In genomic region chr19:18687556-18687955, GRCm38 (mm10) we compare ENCODE assay signal across 8 mouse cellular contexts. TPM values are rescaled to one million over a fixed set of nuclear protein-coding genes. Genes with fewer than 3 reads are reported as not detected.
A peak's percentile ranks its signal among the peaks of the same experiment; 100 is the strongest.
DNase-seq lines count a peak whose midpoint lies in the region; ATAC-seq and TF ChIP-seq lines count a peak whose summit lies in the region.

No protein-coding gene starts in this region.

- no peak overlapping the region for H3K4me2 ChIP-seq in intestine, embryonic 14.5 days (ENCODE audit: low read length)
- H3K4me2 ChIP-seq in intestine, embryonic 16.5 days (ENCODE audit: low read depth, low read length) = no peak overlapping the region
- H3K4me2 ChIP-seq in CH12.LX (ENCODE audit: insufficient read depth, low read depth, poor library complexity, severe bottlenecking) = no peak overlapping the region
- H3K4me2 ChIP-seq in forebrain, embryonic 14.5 days (ENCODE audit: low read length) = no peak overlapping the region
- H3K4me2 ChIP-seq in liver, postnatal 0 days (ENCODE audit: low read depth, low read length) = no peak overlapping the region

- TF ChIP-seq POLR2A in CH12.LX (IDR thresholded peaks at IDR 0.05; ENCODE audit: low read depth, low read length) = no peak

- no peaks in the 10 kb centered on the region for H3K4me1 ChIP-seq in intestine, embryonic 14.5 days (replicated peaks; ENCODE audit: control insufficient read depth, insufficient read depth, low read length)
- H3K4me1 ChIP-seq in intestine, embryonic 16.5 days (ENCODE audit: control insufficient read depth, insufficient read depth, low read length) = no peaks in the 10 kb centered on the region
- H3K4me1 ChIP-seq in CH12.LX (ENCODE audit: control insufficient read depth in 1 of 2, insufficient read depth in 2 of 2) = no peaks in the 10 kb centered on the region
- no peaks in the 10 kb centered on the region for H3K4me1 ChIP-seq in forebrain, embryonic 14.5 days (ENCODE audit: control insufficient read depth, insufficient read depth, low read length)
- peaks cover under 1% of the 10 kb centered on the region; the same call in 1 of the 2 replicates for H3K4me1 ChIP-seq in liver, postnatal 0 days (ENCODE audit: insufficient read depth)

- no peaks in the 10 kb centered on the region for H3K9me3 ChIP-seq in intestine, embryonic 14.5 days (ENCODE audit: control insufficient read depth, low read length)
- H3K9me3 ChIP-seq in intestine, embryonic 16.5 days (ENCODE audit: control insufficient read depth, low read length) = no peaks in the 10 kb centered on the region
- no peaks in the 10 kb centered on the region for H3K9me3 ChIP-seq in CH12.LX (replicated peaks; ENCODE audit: low read length)
- H3K9me3 ChIP-seq in forebrain, embryonic 14.5 days (replicated peaks; ENCODE audit: control insufficient read depth, low read length) = no peaks in the 10 kb centered on the region
- no peaks in the 10 kb centered on the region for H3K9me3 ChIP-seq in liver, postnatal 0 days (ENCODE audit: low read length)

- peak; percentile 65 for TF ChIP-seq RAD21 in CH12.LX (IDR thresholded peaks at IDR 0.05; ENCODE audit: low read depth, low read length)

- no peak overlapping the region for H3K4me3 ChIP-seq in intestine, embryonic 14.5 days (ENCODE audit: low read depth, low read length)
- H3K4me3 ChIP-seq in intestine, embryonic 16.5 days (ENCODE audit: low read length) = no peak overlapping the region
- no peak overlapping the region for H3K4me3 ChIP-seq in CH12.LX (replicated peaks in 1 of 3; ENCODE audit: low read depth in 2 of 3, low read length in 2 of 3, poor library complexity in 1 of 3)
- no peak overlapping the region for H3K4me3 ChIP-seq in forebrain, embryonic 14.5 days (ENCODE audit: low read depth, low read length)
- H3K4me3 ChIP-seq in liver, postnatal 0 days (ENCODE audit: low read depth, low read length) = no peak overlapping the region

- no peak for TF ChIP-seq EP300 in CH12.LX (IDR thresholded peaks at IDR 0.05; ENCODE audit: low read length)
- no peak for TF ChIP-seq EP300 in liver, postnatal 0 days (IDR thresholded peaks at IDR 0.05; ENCODE audit: low read depth)

- WGBS in intestine, embryonic 14.5 days = 68% methylated on average over 3 of the region's 3 CpGs
- 72% methylated on average over 3 of the region's 3 CpGs for WGBS in intestine, embryonic 16.5 days
- 78% methylated on average over 3 of the region's 3 CpGs for WGBS in forebrain, embryonic 14.5 days
- 64% methylated on average over 3 of the region's 3 CpGs for WGBS in liver, postnatal 0 days (ENCODE audit: insufficient replicate concordance)

- peaks cover 8% of the 10 kb centered on the region for H3K36me3 ChIP-seq in intestine, embryonic 14.5 days (ENCODE audit: control insufficient read depth, insufficient read depth, low read length)
- no peaks in the 10 kb centered on the region for H3K36me3 ChIP-seq in intestine, embryonic 16.5 days (ENCODE audit: control insufficient read depth, insufficient read depth, low read length)
- peaks cover 13 to 50% of the 10 kb centered on the region in 2 experiments for H3K36me3 ChIP-seq in CH12.LX (replicated peaks in 1 of 2; ENCODE audit: control insufficient read depth in 1 of 2, insufficient read depth in 1 of 2, low read length in 1 of 2)
- no peaks in the 10 kb centered on the region; the same call in 1 of the 2 replicates for H3K36me3 ChIP-seq in forebrain, embryonic 14.5 days (ENCODE audit: control insufficient read depth, insufficient read depth, low read length)
- no peaks in the 10 kb centered on the region for H3K36me3 ChIP-seq in liver, postnatal 0 days (replicated peaks; ENCODE audit: insufficient read depth, low read length)

- no peaks in the 10 kb centered on the region for H3K79me2 ChIP-seq in CH12.LX (replicated peaks; ENCODE audit: control insufficient read depth, extremely low read depth, insufficient read depth, poor library complexity, severe bottlenecking)

- dilution Hi-C loops in CH12.LX (cut with MboI; ENCODE audit: extremely low pct_ligation_motif_present, extremely low pct_unique_long_range_greater_than_20kb, low sequenced_read_pairs) = no loop called here

- in situ Hi-C loops in CH12.LX (cut with MboI; ENCODE audit: low pct_ligation_motif_present, low pct_unique_long_range_greater_than_20kb, low sequenced_read_pairs) = no loop called here

- no peaks in the 10 kb centered on the region for H3K27me3 ChIP-seq in intestine, embryonic 14.5 days (replicated peaks; ENCODE audit: control insufficient read depth, insufficient read depth, low read length)
- no peaks in the 10 kb centered on the region for H3K27me3 ChIP-seq in intestine, embryonic 16.5 days (replicated peaks; ENCODE audit: control insufficient read depth, insufficient read depth, low read length)
- no peaks in the 10 kb centered on the region for H3K27me3 ChIP-seq in CH12.LX (replicated peaks)
- H3K27me3 ChIP-seq in forebrain, embryonic 14.5 days (replicated peaks; ENCODE audit: control insufficient read depth, insufficient read depth, low read length) = no peaks in the 10 kb centered on the region
- H3K27me3 ChIP-seq in liver, postnatal 0 days (ENCODE audit: insufficient read depth, low read length) = no peaks in the 10 kb centered on the region

- no peak overlapping the region for H3K9ac ChIP-seq in intestine, embryonic 14.5 days (ENCODE audit: low read length)
- H3K9ac ChIP-seq in intestine, embryonic 16.5 days (ENCODE audit: low read depth, low read length) = no peak overlapping the region
- H3K9ac ChIP-seq in CH12.LX (ENCODE audit: insufficient read depth, low read depth) = no peak overlapping the region
- H3K9ac ChIP-seq in forebrain, embryonic 14.5 days (ENCODE audit: low read length) = no peak overlapping the region
- H3K9ac ChIP-seq in liver, postnatal 0 days (replicated peaks) = no peak overlapping the region

- H3K27ac ChIP-seq in intestine, embryonic 14.5 days (ENCODE audit: low read depth) = no peak overlapping the region
- H3K27ac ChIP-seq in intestine, embryonic 16.5 days (ENCODE audit: low read length) = no peak overlapping the region
- H3K27ac ChIP-seq in CH12.LX (ENCODE audit: insufficient read depth, low read depth) = no peak overlapping the region
- no peak overlapping the region for H3K27ac ChIP-seq in forebrain, embryonic 14.5 days (ENCODE audit: low read depth, low read length)
- H3K27ac ChIP-seq in liver, postnatal 0 days (ENCODE audit: low read depth) = no peak overlapping the region

- peak; percentile 54 for DNase-seq in intestine, embryonic 14.5 days (ENCODE audit: low spot score)
- DNase-seq in CH12.LX (ENCODE audit: extremely low read depth) = peak; percentile 58
- peak; percentile 68 for DNase-seq in brain, adult 2 months (ENCODE audit: low read depth, low spot score)
- DNase-seq in forebrain, embryonic 14.5 days (ENCODE audit: low spot score) = peak; percentile 68
- peak; percentile 68 for DNase-seq in liver, postnatal 0 days
- DNase-seq in thymus, postnatal 10 days (ENCODE audit: low spot score in 2 of 2) = peak; percentile 27 to 70
- no peak for DNase-seq in left cerebral cortex, adult 8-10 months (ENCODE audit: low spot score in 2 of 2)

- 0 out of 2 replicates have a peak, but pooled peaks have one; percentile 23 for ATAC-seq in intestine, embryonic 14.5 days (replicated peaks; ENCODE audit: low FRiP score, low TSS enrichment, low read depth)
- ATAC-seq in intestine, embryonic 16.5 days = no peak
- ATAC-seq in forebrain, embryonic 14.5 days = peak; percentile 37; the same call in 1 of the 2 replicates
- peak; percentile 72 for ATAC-seq in liver, postnatal 0 days

- peak; percentile 83 to 93 for TF ChIP-seq CTCF in CH12.LX (conservative IDR thresholded peaks at IDR 0.05 in 1 of 2, IDR thresholded peaks at IDR 0.05 in 1 of 2; ENCODE audit: low read depth in 2 of 2, low read length in 2 of 2)
- TF ChIP-seq CTCF in liver, postnatal 0 days (IDR thresholded peaks at IDR 0.05; ENCODE audit: low read depth) = peak; percentile 96

RNA-seq across cellular contexts. Expression of gene Carnmt1, which starts 17.0 kb away (rescaled TPM):
- 23.6 and 27.8 TPM in 2 replicates for polyA plus RNA-seq in intestine, embryonic 14.5 days (2014; fragmentation: Nextera tagmentation; extraction: Ambion mirVana)
- polyA plus RNA-seq in intestine, embryonic 16.5 days (2015; fragmentation: Nextera tagmentation; extraction: Ambion mirVana) = 13.7 and 15.6 TPM in 2 replicates
- total RNA-seq in CH12.LX (2012; rRNA removed) (17.6 and 29.3 TPM in 2 replicates), CH12.LX (2014; rRNA removed) (41.7 and 45.0 TPM in 2 replicates)
- polyA plus RNA-seq in CH12.LX (2012; ENCODE audit: insufficient read length, low read depth) = 27.2 and 47.1 TPM in 2 replicates
- 13.8 and 15.1 TPM in 2 replicates for polyA plus RNA-seq in forebrain, embryonic 14.5 days (2014; fragmentation: Nextera tagmentation; extraction: Ambion mirVana)
- 13.2 and 15.5 TPM in 2 replicates for polyA plus RNA-seq in liver, postnatal 0 days (2015; fragmentation: Nextera tagmentation; extraction: Ambion mirVana)
- total RNA-seq in left cerebral cortex, adult 8-10 months (2022) = 10 to 100 TPM in 3 of 4 experiments, 1 to 10 TPM in 1; 9.1 to 11.1 (median 10.6) TPM

RNA-seq across cellular contexts. Expression of gene D030056L22Rik, which starts 25.4 kb away (rescaled TPM):
- polyA plus RNA-seq in intestine, embryonic 14.5 days (2014; fragmentation: Nextera tagmentation; extraction: Ambion mirVana) = 34.1 and 34.3 TPM in 2 replicates
- 16.9 and 17.6 TPM in 2 replicates for polyA plus RNA-seq in intestine, embryonic 16.5 days (2015; fragmentation: Nextera tagmentation; extraction: Ambion mirVana)
- total RNA-seq in CH12.LX (2012; rRNA removed) = 20.6 and 24.1 TPM in 2 replicates
- total RNA-seq in CH12.LX (2014; rRNA removed) = 73.7 and 76.0 TPM in 2 replicates
- 24.7 and 29.2 TPM in 2 replicates for polyA plus RNA-seq in CH12.LX (2012; ENCODE audit: insufficient read length, low read depth)
- polyA plus RNA-seq in forebrain, embryonic 14.5 days (2014; fragmentation: Nextera tagmentation; extraction: Ambion mirVana) = 84.1 and 86.4 TPM in 2 replicates
- polyA plus RNA-seq in liver, postnatal 0 days (2015; fragmentation: Nextera tagmentation; extraction: Ambion mirVana) = 18.2 and 19.5 TPM in 2 replicates
- 10 to 100 TPM; 18.5 to 22.1 (median 20.3) TPM for total RNA-seq in left cerebral cortex, adult 8-10 months (2022)

RNA-seq across cellular contexts. Expression of gene Nmrk1, which starts 55.8 kb away (rescaled TPM):
- polyA plus RNA-seq in intestine, embryonic 14.5 days (2014; fragmentation: Nextera tagmentation; extraction: Ambion mirVana) = 9.6 and 10.1 TPM in 2 replicates
- 10.2 TPM in 2 replicates for polyA plus RNA-seq in intestine, embryonic 16.5 days (2015; fragmentation: Nextera tagmentation; extraction: Ambion mirVana)
- total RNA-seq in CH12.LX (2012; rRNA removed) (9.1 and 9.8 TPM in 2 replicates), CH12.LX (2014; rRNA removed) (10.1 and 10.2 TPM in 2 replicates)
- polyA plus RNA-seq in CH12.LX (2012; ENCODE audit: insufficient read length, low read depth) = 7.5 and 9.7 TPM in 2 replicates
- polyA plus RNA-seq in forebrain, embryonic 14.5 days (2014; fragmentation: Nextera tagmentation; extraction: Ambion mirVana) = 2.1 and 2.2 TPM in 2 replicates
- 10.9 and 12.6 TPM in 2 replicates for polyA plus RNA-seq in liver, postnatal 0 days (2015; fragmentation: Nextera tagmentation; extraction: Ambion mirVana)
- total RNA-seq in left cerebral cortex, adult 8-10 months (2022) = 1 to 10 TPM; 4.9 to 6.5 (median 5.6) TPM

RNA-seq across cellular contexts. Expression of gene Ostf1, which starts 55.9 kb away (rescaled TPM):
- polyA plus RNA-seq in intestine, embryonic 14.5 days (2014; fragmentation: Nextera tagmentation; extraction: Ambion mirVana) = 68.9 and 70.6 TPM in 2 replicates
- 106 and 108 TPM in 2 replicates for polyA plus RNA-seq in intestine, embryonic 16.5 days (2015; fragmentation: Nextera tagmentation; extraction: Ambion mirVana)
- total RNA-seq in CH12.LX (2012; rRNA removed) (122 and 131 TPM in 2 replicates), CH12.LX (2014; rRNA removed) (175 and 188 TPM in 2 replicates)
- 110 and 125 TPM in 2 replicates for polyA plus RNA-seq in CH12.LX (2012; ENCODE audit: insufficient read length, low read depth)
- 39.7 and 40.6 TPM in 2 replicates for polyA plus RNA-seq in forebrain, embryonic 14.5 days (2014; fragmentation: Nextera tagmentation; extraction: Ambion mirVana)
- polyA plus RNA-seq in liver, postnatal 0 days (2015; fragmentation: Nextera tagmentation; extraction: Ambion mirVana) = 87.5 and 93.7 TPM in 2 replicates
- 10 to 100 TPM; 16.3 to 22.2 (median 18.3) TPM for total RNA-seq in left cerebral cortex, adult 8-10 months (2022)

Comparison
In these comparisons a context has a peak if more than half of its experiments do, and no peak if none do; other contexts are left out.
1. DNase-seq: peak in intestine, embryonic 14.5 days (single experiment), CH12.LX (single experiment), brain, adult 2 months (single experiment), forebrain, embryonic 14.5 days (single experiment), liver, postnatal 0 days (single experiment) and thymus, postnatal 10 days (2 of 2); none in left cerebral cortex, adult 8-10 months (0 of 2).